ENCODE assay signal across 9 mouse cellular contexts in the genomic region with DNA sequence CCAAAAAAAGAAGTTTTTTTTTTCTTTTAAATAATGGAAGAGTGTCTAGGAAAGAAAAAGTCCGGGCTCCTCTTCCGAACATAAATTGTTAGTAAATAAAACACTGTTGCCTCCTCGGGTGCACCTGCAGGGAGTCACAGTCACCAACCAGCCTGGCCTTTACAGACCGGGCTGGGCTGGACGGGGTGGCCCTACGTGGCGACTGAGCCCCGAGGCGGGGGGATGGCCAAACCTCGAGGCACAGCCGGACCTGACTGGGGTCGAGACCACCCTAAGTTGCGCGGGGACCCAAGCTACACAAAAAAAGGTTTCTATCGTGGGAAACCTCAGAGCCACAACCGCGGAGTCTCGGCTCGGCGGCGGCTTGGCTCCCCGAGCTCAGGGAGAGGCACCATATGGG. TPM values are rescaled to one million over a fixed set of nuclear protein-coding genes. Genes with fewer than 3 reads are reported as not detected.
DNase-seq lines count a peak whose midpoint lies in the region; ATAC-seq and TF ChIP-seq lines count a peak whose summit lies in the region.
"Had no signal": no experiment of that assay in that cellular context is flagged by ENCODE, and none has a peak within 500 bp of the region (broad histone marks: within the 10 kb centered on the region; RNA-seq: fewer than 3 reads in every experiment).

No protein-coding gene starts in this region.

- in situ Hi-C loops in ES-E14 (cut with MboI; ENCODE audit: low sequenced_read_pairs in 2 of 2, unreplicated experiment in 2 of 2), result loop anchor here in 1 of 2 experiments (25.0 kb wide), 1 partner anchor 850 kb away; a partner anchor contains a TSS

- DNase-seq in gastrocnemius, postnatal 14 days, result peak; percentile 44
- no peak for DNase-seq in gastrocnemius, postnatal 25 days
- DNase-seq in ES-E14 (ENCODE audit: low read depth, low spot score), result no peak
- no peak for DNase-seq in limb, embryonic 10.5 days (ENCODE audit: low spot score)
- no peak for DNase-seq in cerebellum, adult 18-20 months
- no peak for DNase-seq in right cerebral cortex, postnatal 36 days (ENCODE audit: low spot score in 2 of 2)

- peak; percentile 66 for ATAC-seq in midbrain, embryonic 15.5 days (replicated peaks)

- peak overlapping the region; percentile 76 for H3K4me2 ChIP-seq in midbrain, embryonic 15.5 days

- H3K4me1 ChIP-seq in ES-E14 (ENCODE audit: control insufficient read depth in 2 of 2, insufficient read depth in 2 of 2, low read length in 2 of 2, poor library complexity in 1 of 2), result peaks cover 3 to 8% of the 10 kb centered on the region in 2 experiments; a peak in 2 of 4 replicates
- peaks cover 61% of the 10 kb centered on the region for H3K4me1 ChIP-seq in erythroblast, embryonic 14.5 days (ENCODE audit: control insufficient read depth)
- H3K4me1 ChIP-seq in limb, embryonic 10.5 days, result peaks cover 21% of the 10 kb centered on the region
- peaks cover 32% of the 10 kb centered on the region for H3K4me1 ChIP-seq in midbrain, embryonic 15.5 days

- H3K27ac ChIP-seq in ES-E14 (ENCODE audit: insufficient read depth, low read depth, low read length, poor library complexity, severe bottlenecking), result peak overlapping the region; percentile 92
- H3K27ac ChIP-seq in limb, embryonic 10.5 days, result peak overlapping the region; percentile 99
- peak overlapping the region; percentile 92 for H3K27ac ChIP-seq in midbrain, embryonic 15.5 days

- H3K9me3 ChIP-seq in ES-E14 (ENCODE audit: control insufficient read depth, insufficient read depth, low read depth, low read length), result no peaks in the 10 kb centered on the region
- H3K9me3 ChIP-seq in erythroblast, embryonic 14.5 days (ENCODE audit: control insufficient read depth, low read length), result peaks cover 2% of the 10 kb centered on the region; the same call in 1 of the 2 replicates
- H3K9me3 ChIP-seq in limb, embryonic 10.5 days (replicated peaks), result no peaks in the 10 kb centered on the region
- H3K9me3 ChIP-seq in midbrain, embryonic 15.5 days, result no peaks in the 10 kb centered on the region

- peak overlapping the region; percentile 80 to 100 for H3K4me3 ChIP-seq in ES-E14 (ENCODE audit: insufficient read depth in 1 of 2, low read depth in 1 of 2, low read length in 2 of 2, poor library complexity in 1 of 2, severe bottlenecking in 1 of 2)
- H3K4me3 ChIP-seq in erythroblast, embryonic 14.5 days (replicated peaks), result peak overlapping the region; percentile 74
- H3K4me3 ChIP-seq in limb, embryonic 10.5 days, result peak overlapping the region; percentile 94
- peak overlapping the region; percentile 61 for H3K4me3 ChIP-seq in midbrain, embryonic 15.5 days

- H3K9ac ChIP-seq in ES-E14 (ENCODE audit: insufficient read depth, low read depth, low read length, poor library complexity, severe bottlenecking), result peak overlapping the region; percentile 100
- H3K9ac ChIP-seq in midbrain, embryonic 15.5 days, result peak overlapping the region; percentile 89

- peaks cover 29% of the 10 kb centered on the region for H3K27me3 ChIP-seq in erythroblast, embryonic 14.5 days (ENCODE audit: control insufficient read depth)
- no peaks in the 10 kb centered on the region for H3K27me3 ChIP-seq in limb, embryonic 10.5 days (ENCODE audit: low read depth, poor library complexity, severe bottlenecking)
- no peaks in the 10 kb centered on the region for H3K27me3 ChIP-seq in midbrain, embryonic 15.5 days (replicated peaks)

- intact Hi-C loops in gastrocnemius, postnatal 14 days (cut with DNase I; ENCODE audit: low total_unique reads), result no loop called here

- under 1% methylated on average over 22 of the region's 22 CpGs for WGBS in limb, embryonic 10.5 days
- under 1% methylated on average over 22 of the region's 22 CpGs for WGBS in midbrain, embryonic 15.5 days

- peaks cover 30% of the 10 kb centered on the region for H3K36me3 ChIP-seq in ES-E14 (ENCODE audit: control insufficient read depth, insufficient read depth, low read length, poor library complexity, severe bottlenecking)
- H3K36me3 ChIP-seq in erythroblast, embryonic 14.5 days (ENCODE audit: control insufficient read depth), result peaks cover 38% of the 10 kb centered on the region
- H3K36me3 ChIP-seq in limb, embryonic 10.5 days, result peaks cover 39% of the 10 kb centered on the region
- peaks cover 26% of the 10 kb centered on the region for H3K36me3 ChIP-seq in midbrain, embryonic 15.5 days (replicated peaks)

TF ChIP-seq in ES-E14, 5 proteins besides CTCF, POLR2A, EP300 and RAD21:
- TF ChIP-seq CHD2 (IDR thresholded peaks at IDR 0.05; ENCODE audit: low read depth, low read length) (no peak), ZNF384 (IDR thresholded peaks at IDR 0.05; ENCODE audit: low read depth, low read length) (no peak), HCFC1 (IDR thresholded peaks at IDR 0.05; ENCODE audit: borderline replicate concordance, insufficient read depth, low read length) (no peak), MAFK (IDR thresholded peaks at IDR 0.05; ENCODE audit: insufficient read depth, low read depth, low read length) (no peak), ZC3H11A (IDR thresholded peaks at IDR 0.05; ENCODE audit: borderline replicate concordance, low read depth, low read length) (no peak)
TF ChIP-seq in ES-E14: peak in this region for 0.

RNA-seq across cellular contexts. Expression of a gene that starts 0.5 kb away (rescaled TPM):
- total RNA-seq in gastrocnemius, postnatal 14 days (2021), result 100 to 1,000 TPM; 111 to 128 TPM
- total RNA-seq in gastrocnemius, postnatal 25 days (2021), result 100 to 1,000 TPM; 133 to 143 TPM
- 269 and 331 TPM in 2 replicates for total RNA-seq in ES-E14 (2012; rRNA removed)
- polyA plus RNA-seq in erythroblast, embryonic 14.5 days (2012), result 16.6 and 23.0 TPM in 2 replicates
- polyA plus RNA-seq in limb, embryonic 10.5 days (2016; fragmentation: Nextera tagmentation; extraction: Ambion mirVana), result 669 and 688 TPM in 2 replicates
- 475 and 505 TPM in 2 replicates for polyA plus RNA-seq in midbrain, embryonic 15.5 days (2015; fragmentation: Nextera tagmentation; extraction: Ambion mirVana)

RNA-seq across cellular contexts. Expression of a gene that starts 37.0 kb away (rescaled TPM):
- total RNA-seq in gastrocnemius, postnatal 14 days (2021), result 10 to 100 TPM; 48.7 to 51.8 TPM
- 10 to 100 TPM; 50.5 to 51.5 TPM for total RNA-seq in gastrocnemius, postnatal 25 days (2021)
- 75.5 and 90.9 TPM in 2 replicates for total RNA-seq in ES-E14 (2012; rRNA removed)
- 2.0 and 2.4 TPM in 2 replicates for polyA plus RNA-seq in erythroblast, embryonic 14.5 days (2012)
- polyA plus RNA-seq in limb, embryonic 10.5 days (2016; fragmentation: Nextera tagmentation; extraction: Ambion mirVana), result 47.4 and 50.6 TPM in 2 replicates
- 53.1 and 55.4 TPM in 2 replicates for polyA plus RNA-seq in midbrain, embryonic 15.5 days (2015; fragmentation: Nextera tagmentation; extraction: Ambion mirVana)

RNA-seq across cellular contexts. Expression of a gene that starts 51.7 kb away (rescaled TPM):
- 1 to 10 TPM; 1.7 to 3.4 TPM for total RNA-seq in gastrocnemius, postnatal 14 days (2021)
- total RNA-seq in gastrocnemius, postnatal 25 days (2021), result under 1 TPM; 0.38 to 0.72 TPM
- 0.62 and 0.90 TPM in 2 replicates for total RNA-seq in ES-E14 (2012; rRNA removed)
- not detected in 2 replicates for polyA plus RNA-seq in erythroblast, embryonic 14.5 days (2012)
- 11.4 and 13.7 TPM in 2 replicates for polyA plus RNA-seq in limb, embryonic 10.5 days (2016; fragmentation: Nextera tagmentation; extraction: Ambion mirVana)
- 1.6 and 1.8 TPM in 2 replicates for polyA plus RNA-seq in midbrain, embryonic 15.5 days (2015; fragmentation: Nextera tagmentation; extraction: Ambion mirVana)
- total RNA-seq: hematopoietic stem cell, adult 5-6 weeks had no signal
